Mouse (Mus musculus): ENCODE measurements around the gene Srp9.

Srp9 gene

GRCm38 (mm10) chr1:182105023-182105422, 19.5 kb upstream of the Srp9 start:
- DNase-seq (ENCODE audit: low spot score) = no peak

GRCm38 (mm10) chr1:182107251-182107650, 17.3 kb upstream of the Srp9 start:
- DNase-seq (ENCODE audit: low spot score) = no peak

GRCm38 (mm10) chr1:182108397-182109099, 16.0 kb upstream of the Srp9 start:
- no peak for DNase-seq (ENCODE audit: low spot score)

GRCm38 (mm10) chr1:182110185-182110584, 14.4 kb upstream of the Srp9 start:
- no peak for DNase-seq (ENCODE audit: low spot score)

- DNase-seq (ENCODE audit: low spot score) = no peak
Measured at GRCm38 (mm10) chr1:182110708-182111385, 13.7 kb upstream of the Srp9 start.

- DNase-seq (ENCODE audit: low spot score) = no peak
Measured at GRCm38 (mm10) chr1:182111386-182112317, 12.9 kb upstream of the Srp9 start.

GRCm38 (mm10) chr1:182112385-182112784, 12.2 kb upstream of the Srp9 start:
- DNase-seq (ENCODE audit: low spot score) = no peak

GRCm38 (mm10) chr1:182113131-182113530, 11.4 kb upstream of the Srp9 start:
- no peak for DNase-seq (ENCODE audit: low spot score)

- no peak for DNase-seq (ENCODE audit: low spot score)
Measured at GRCm38 (mm10) chr1:182113587-182114500, 10.7 kb upstream of the Srp9 start.

- DNase-seq (ENCODE audit: low spot score) = no peak
Measured at GRCm38 (mm10) chr1:182115197-182115596, 9.3 kb upstream of the Srp9 start.

- peak; percentile 64 for DNase-seq (ENCODE audit: low spot score)
Measured at GRCm38 (mm10) chr1:182115651-182116408, 8.7 kb upstream of the Srp9 start.

- DNase-seq (ENCODE audit: low spot score) = no peak
Measured at GRCm38 (mm10) chr1:182122413-182122812, 2.1 kb upstream of the Srp9 start.

- peak; percentile 81 for DNase-seq (ENCODE audit: low spot score)
Measured at GRCm38 (mm10) chr1:182124924-182125368, 409 bp downstream of the Srp9 start.

- no peak for DNase-seq (ENCODE audit: low spot score)
Measured at GRCm38 (mm10) chr1:182130830-182131229, 6.3 kb downstream of the Srp9 start.

- no peak for DNase-seq (ENCODE audit: low spot score)
Measured at GRCm38 (mm10) chr1:182137204-182138125, 12.9 kb downstream of the Srp9 start.

GRCm38 (mm10) chr1:182138172-182138571, 13.6 kb downstream of the Srp9 start:
- DNase-seq (ENCODE audit: low spot score) = no peak

GRCm38 (mm10) chr1:182139937-182140336, 15.4 kb downstream of the Srp9 start:
- DNase-seq (ENCODE audit: low spot score) = no peak

GRCm38 (mm10) chr1:182140370-182140769, 15.8 kb downstream of the Srp9 start:
- DNase-seq (ENCODE audit: low spot score) = peak; percentile 74

GRCm38 (mm10) chr1:182142725-182143124, 18.2 kb downstream of the Srp9 start:
- no peak for DNase-seq (ENCODE audit: low spot score)

All from ovary, postnatal 36 days (tissue).